Mouse (Mus musculus) thymus, adult 2 months (tissue): ENCODE data around the gene Snd1. TPM values are rescaled to one million over a fixed set of nuclear protein-coding genes. Genes with fewer than 3 reads are reported as not detected.

Experiments used
- DNase-seq: peaks from one replicate; pipeline ENCODE4 v3.0.0; 2021
- H3K27ac ChIP-seq: fragments of 200-500 bp; 2 replicates; pipeline ENCODE4 v1.5.1; 2012; ENCODE audit warnings: low read length, control low read depth; ENCODE audit not compliant: control insufficient read depth, insufficient read depth
- H3K27me3 ChIP-seq: fragments of 200-500 bp; 2 replicates; pipeline ENCODE4 v1.6.1; 2012; ENCODE audit warnings: mild to moderate bottlenecking, low read length, moderate library complexity, mixed read lengths; ENCODE audit not compliant: control insufficient read depth, insufficient read depth
- H3K36me3 ChIP-seq: fragments of 200-500 bp; 2 replicates; pipeline ENCODE4 v1.6.1; 2012; ENCODE audit warnings: mild to moderate bottlenecking, low read length, moderate library complexity; ENCODE audit not compliant: control insufficient read depth, insufficient read depth
- H3K4me1 ChIP-seq: fragments of 200-500 bp; replicated peaks from 2 replicates; pipeline ENCODE4 v1.6.1; 2012; ENCODE audit warnings: low read length; ENCODE audit not compliant: control insufficient read depth, insufficient read depth
- H3K4me3 ChIP-seq: fragments of 200-500 bp; 2 replicates; pipeline ENCODE4 v1.5.1; 2012; ENCODE audit warnings: mild to moderate bottlenecking, low read length, control low read depth, moderate library complexity; ENCODE audit not compliant: control insufficient read depth, insufficient read depth
- CTCF ChIP-seq: fragments of 200-500 bp; IDR thresholded peaks from 2 replicates; pipeline ENCODE4 v1.5.1; 2012; ENCODE audit warnings: mild to moderate bottlenecking, control low read depth, low read length, moderate library complexity, borderline replicate concordance; ENCODE audit not compliant: control insufficient read depth, poor library complexity, insufficient read depth; ENCODE audit errors: extremely low read depth
- POLR2A ChIP-seq: fragments of 200-500 bp; IDR thresholded peaks from 2 replicates; pipeline ENCODE4 v1.6.1; 2012; ENCODE audit warnings: mild to moderate bottlenecking, low read length, control low read depth, moderate library complexity; ENCODE audit not compliant: control insufficient read depth, poor library complexity, insufficient read depth; ENCODE audit errors: extremely low read depth
- WGBS: fragments of 180-500 bp; shearing (Covaris S2); methylation state at CpG from one replicate; pipeline ENCODE4 v1.1.7; 2018; 5-methylcytosine and 5-hydroxymethylcytosine counted together
- polyA plus RNA-seq: library from polyadenylated mRNA; depleted of rRNA; stranded (reverse); fragments of >200 nt; gene quantifications from 2 replicates; pipeline ENCODE4 v1.2.3, GENCODE M21; 2012

Snd1 gene
- polyA plus RNA-seq, 1 experiment = 79.3 TPM

DNA sequence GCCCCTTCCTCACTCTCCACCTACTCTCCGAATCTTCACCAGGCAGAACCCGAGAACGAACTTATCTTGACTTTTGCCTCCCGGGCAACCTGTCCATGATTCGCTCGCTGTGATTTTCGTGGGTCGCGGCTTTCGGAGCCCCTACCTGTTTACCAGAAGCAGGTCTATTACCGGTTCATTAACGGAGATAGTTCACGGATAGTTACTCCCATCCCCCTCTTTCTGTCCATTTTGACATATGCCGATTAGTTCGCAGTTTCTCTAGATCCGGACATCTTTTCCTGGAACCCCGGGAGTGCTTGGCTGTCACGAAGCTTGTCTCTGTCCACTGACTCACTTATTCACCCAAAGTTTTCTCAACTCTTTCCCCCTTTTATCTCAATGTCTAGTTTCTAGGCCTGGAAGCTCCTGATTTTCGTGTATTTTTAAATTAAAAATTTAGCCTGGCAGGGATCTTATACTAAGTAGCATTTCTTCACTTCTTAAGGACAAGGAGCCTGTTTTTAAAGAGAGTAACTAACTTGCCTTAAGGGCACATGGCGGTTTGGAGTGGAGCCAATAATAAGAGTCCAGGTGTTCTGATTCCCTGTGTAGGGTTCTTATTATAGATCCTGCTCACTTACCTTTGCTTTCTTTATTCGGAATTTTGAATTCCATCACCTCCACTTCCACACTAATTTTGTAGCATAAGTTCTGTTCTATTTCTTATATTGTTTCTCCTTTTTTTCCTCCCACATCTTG is 6.0 kb downstream of the Snd1 start:
- TF ChIP-seq CTCF (no peak), POLR2A (no peak)
- H3K4me1 ChIP-seq = peaks cover 10% of the 10 kb centered on the region
- peak overlapping the region; percentile 74 for H3K4me3 ChIP-seq
- 6% methylated on average over 21 of the region's 21 CpGs for WGBS
- no peaks in the 10 kb centered on the region for H3K27me3 ChIP-seq
- no peak overlapping the region for H3K27ac ChIP-seq
- DNase-seq = no peak
- no peaks in the 10 kb centered on the region for H3K36me3 ChIP-seq

DNA sequence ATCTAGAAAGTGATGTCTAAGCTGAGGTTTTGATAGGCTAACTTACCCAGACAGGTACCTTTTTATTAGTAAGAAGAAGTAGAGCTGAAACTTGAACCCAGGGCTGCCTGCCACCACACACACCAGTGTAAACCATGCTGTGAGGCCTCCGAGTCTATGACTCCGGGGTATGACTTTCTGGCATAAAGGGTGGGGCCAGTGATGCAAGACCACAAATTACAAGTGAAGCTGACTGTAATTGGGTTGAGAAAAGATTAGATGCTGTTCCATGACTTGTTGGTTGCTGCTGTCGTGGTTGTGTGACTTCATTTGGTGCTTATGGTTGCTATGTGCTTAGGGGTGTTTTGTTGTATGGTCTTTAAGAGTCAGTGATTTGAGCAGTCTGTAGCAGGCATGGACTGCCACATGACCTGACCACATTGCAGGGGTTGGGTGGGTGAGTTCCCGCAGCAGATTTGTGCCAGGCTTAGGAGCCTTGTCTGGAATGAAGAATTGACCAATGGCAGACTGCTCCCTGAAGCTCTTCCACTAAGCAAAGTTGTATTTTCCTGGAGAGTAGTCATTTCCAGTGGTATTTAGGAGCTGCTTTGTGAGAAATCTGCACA is 7.9 kb downstream of the Snd1 start:
- TF ChIP-seq POLR2A = no peak
- no peak for TF ChIP-seq CTCF
- Histone ChIP-seq H3K27me3 (no peaks in the 10 kb centered on the region), H3K36me3 (no peaks in the 10 kb centered on the region), H3K27ac (no peak overlapping the region), H3K4me3 (no peak overlapping the region), H3K4me1 (peaks cover 10% of the 10 kb centered on the region)
- WGBS = 62% methylated on average over 4 of the region's 4 CpGs
- DNase-seq = no peak

DNA sequence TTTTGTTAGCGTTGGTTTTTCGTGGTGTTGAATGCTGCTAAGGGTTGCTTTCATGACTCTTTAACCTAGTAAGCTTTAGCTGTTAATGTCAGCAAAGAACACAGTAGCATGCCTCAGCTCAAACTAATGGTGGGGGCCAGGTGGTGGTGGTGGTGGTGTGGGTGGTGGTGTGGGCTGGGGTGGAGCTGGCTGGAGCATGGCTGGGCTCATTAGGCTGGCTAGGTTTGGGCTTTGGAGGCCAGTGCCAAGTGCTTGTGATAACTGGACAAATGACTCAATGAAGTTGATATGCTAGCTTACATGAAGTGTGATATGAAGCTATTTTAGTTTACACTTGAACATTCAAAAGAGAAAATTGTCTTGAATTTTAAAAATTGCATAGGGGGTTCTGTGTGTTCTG is 11.1 kb downstream of the Snd1 start:
- H3K4me1 ChIP-seq = 0 out of 2 replicates have a peak, but pooled peaks cover 3% of the 10 kb centered on the region
- no peak for DNase-seq
- H3K27ac ChIP-seq = no peak overlapping the region
- no peak overlapping the region for H3K4me3 ChIP-seq
- no peaks in the 10 kb centered on the region for H3K27me3 ChIP-seq
- 94% methylated on average over 2 of the region's 2 CpGs for WGBS
- no peaks in the 10 kb centered on the region; the same call in 1 of the 2 replicates for H3K36me3 ChIP-seq
- no peak for TF ChIP-seq POLR2A
- TF ChIP-seq CTCF = no peak

DNA sequence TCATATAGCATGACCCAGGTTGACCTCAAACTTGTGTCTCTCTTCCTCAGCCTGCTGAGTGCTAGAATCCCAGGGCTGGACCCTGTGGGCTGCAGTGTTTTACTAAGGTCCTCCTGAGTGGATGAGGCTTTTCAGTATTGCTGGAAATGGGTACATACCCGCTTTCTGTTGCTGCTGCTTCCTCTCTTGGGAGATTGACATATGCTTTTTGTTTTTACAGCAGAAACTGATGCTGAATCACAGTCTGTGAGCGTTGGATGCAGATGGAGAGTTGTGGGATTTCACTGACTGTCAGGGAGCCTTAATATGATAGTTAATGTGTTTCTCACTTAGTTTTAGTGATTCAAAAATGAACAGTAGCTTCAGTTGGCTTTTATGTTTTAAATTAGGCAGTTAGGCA is 11.5 kb downstream of the Snd1 start:
- DNase-seq = no peak
- H3K4me3 ChIP-seq = no peak overlapping the region
- H3K27ac ChIP-seq = no peak overlapping the region

DNA sequence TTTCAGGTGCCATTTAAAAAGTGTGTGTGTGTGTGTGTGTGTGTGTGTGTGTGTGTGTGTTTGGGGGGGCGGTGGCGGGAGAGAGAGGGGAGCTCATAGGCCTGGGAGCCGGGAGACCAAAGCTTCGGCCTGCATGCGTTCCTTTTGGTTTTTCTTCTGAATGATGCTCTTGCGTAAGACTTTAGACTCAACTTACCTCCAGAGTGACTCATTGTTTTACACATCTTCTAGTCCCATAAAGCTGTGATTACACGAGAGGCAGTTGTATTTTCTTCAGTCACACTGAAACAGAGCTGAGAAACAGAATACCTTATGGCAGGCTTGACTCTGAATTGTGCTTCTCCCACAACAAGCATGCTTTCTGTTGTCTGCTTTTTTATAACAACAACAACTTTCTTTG is 12.0 kb downstream of the Snd1 start:
- DNase-seq = no peak
- Histone ChIP-seq H3K27me3 (no peaks in the 10 kb centered on the region), H3K4me1 (no peaks in the 10 kb centered on the region), H3K4me3 (no peak overlapping the region), H3K27ac (no peak overlapping the region), H3K36me3 (no peaks in the 10 kb centered on the region; the same call in 1 of the 2 replicates)
- TF ChIP-seq POLR2A = no peak
- no peak for TF ChIP-seq CTCF
- 63% methylated on average over 7 of the region's 7 CpGs for WGBS

More for the DNA sequence above, 11.5 kb downstream of the Snd1 start:
- H3K4me1 ChIP-seq = 0 out of 2 replicates have a peak, but pooled peaks cover 3% of the 10 kb centered on the region
- WGBS = 71% methylated on average over 2 of the region's 2 CpGs
- no peaks in the 10 kb centered on the region; the same call in 1 of the 2 replicates for H3K36me3 ChIP-seq
- no peaks in the 10 kb centered on the region for H3K27me3 ChIP-seq
- TF ChIP-seq POLR2A = no peak
- no peak for TF ChIP-seq CTCF

DNA sequence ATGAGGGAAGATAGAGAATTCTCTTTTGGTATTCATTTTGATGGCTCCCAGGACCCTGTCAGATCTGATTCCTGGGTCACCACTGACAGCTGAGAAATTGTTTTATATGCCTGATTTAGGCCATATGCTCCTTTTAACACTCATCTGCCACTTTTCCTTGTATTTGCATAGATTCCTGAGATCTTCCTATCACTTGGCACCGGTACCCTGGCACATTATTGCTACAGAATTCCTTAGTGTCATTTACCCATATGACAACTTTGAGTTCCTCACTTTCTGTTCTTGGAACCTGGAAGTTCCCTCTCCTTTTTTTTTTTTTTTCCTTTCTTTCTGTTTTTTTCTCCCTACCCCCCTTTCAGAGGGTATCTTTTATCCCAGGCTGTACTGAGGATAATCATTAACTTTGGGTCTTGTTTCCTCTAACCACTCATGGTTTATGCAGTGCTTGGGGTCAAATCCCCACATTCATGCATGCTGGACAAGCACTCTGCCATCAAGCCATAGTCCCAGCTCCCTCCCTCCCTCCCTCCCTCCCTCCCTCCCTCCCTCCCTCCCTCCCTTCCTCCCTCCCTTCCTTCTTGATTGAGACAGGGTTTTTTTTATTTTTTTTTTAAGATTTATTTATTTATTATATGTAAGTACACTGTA is 13.4 kb downstream of the Snd1 start:
- 90% methylated on average over 1 of the region's 1 CpGs for WGBS
- H3K4me3 ChIP-seq = no peak overlapping the region
- TF ChIP-seq CTCF = no peak
- no peak for TF ChIP-seq POLR2A
- H3K27me3 ChIP-seq = no peaks in the 10 kb centered on the region
- H3K36me3 ChIP-seq = no peaks in the 10 kb centered on the region; the same call in 1 of the 2 replicates
- no peaks in the 10 kb centered on the region for H3K4me1 ChIP-seq
- DNase-seq = no peak
- H3K27ac ChIP-seq = no peak overlapping the region
